ENCODE assay signal across 12 mouse cellular contexts in the genomic region with DNA sequence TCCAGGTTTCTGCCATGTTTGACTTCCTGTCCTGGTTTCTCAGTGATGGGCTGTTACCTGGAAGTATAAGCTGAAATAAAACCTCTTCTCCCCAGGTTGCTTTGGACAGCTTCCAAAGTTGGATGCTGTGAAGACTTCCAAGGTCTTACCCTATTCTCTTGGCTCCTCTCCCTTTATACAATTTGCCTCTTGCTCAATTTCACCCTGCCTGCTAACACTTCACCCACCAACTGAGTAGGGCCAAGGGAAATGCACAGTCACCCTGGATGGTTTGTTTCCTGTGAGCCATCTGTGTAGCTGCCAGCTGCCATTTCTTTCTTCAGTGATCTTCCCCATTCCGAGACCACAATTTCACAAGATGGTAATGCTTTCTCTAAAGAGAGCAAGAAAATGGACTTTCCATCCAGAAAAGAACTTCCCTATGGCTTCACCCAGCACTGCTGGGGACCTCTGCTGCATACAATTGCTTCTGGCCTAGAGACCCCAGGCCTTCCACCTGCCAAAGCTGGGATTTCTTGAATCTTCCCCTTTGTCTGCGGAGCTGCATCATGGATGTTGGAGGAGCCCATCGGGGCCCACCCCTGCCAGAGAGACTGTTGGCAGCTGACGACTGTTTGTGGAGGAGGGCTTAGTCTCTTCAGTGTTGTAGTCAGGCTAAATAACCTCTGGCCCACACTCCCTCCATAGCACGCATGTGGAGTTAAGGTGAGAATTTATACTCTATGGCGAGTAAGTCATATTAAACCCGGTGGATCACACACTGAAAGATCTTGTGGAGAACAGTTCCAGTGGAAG. TPM values are rescaled to one million over a fixed set of nuclear protein-coding genes. Genes with fewer than 3 reads are reported as not detected.
DNase-seq lines count a peak whose midpoint lies in the region; ATAC-seq and TF ChIP-seq lines count a peak whose summit lies in the region.
"Had no signal": no experiment of that assay in that cellular context is flagged by ENCODE, and none has a peak within 500 bp of the region (broad histone marks: within the 10 kb centered on the region; RNA-seq: fewer than 3 reads in every experiment).

No protein-coding gene starts in this region.

- H3K4me2 ChIP-seq in midbrain, postnatal 0 days (ENCODE audit: low read depth, low read length, poor library complexity, severe bottlenecking) = no peak overlapping the region
- H3K4me2 ChIP-seq: hindbrain, embryonic 13.5 days; lung, embryonic 14.5 days had no signal

- DNase-seq in gastrocnemius, adult 2 months = peak; percentile 14
- DNase-seq in gastrocnemius, adult 8-10 months (ENCODE audit: low spot score in 2 of 2) = no peak
- DNase-seq in midbrain, embryonic 10.5 days (ENCODE audit: low spot score) = no peak
- no peak for DNase-seq in midbrain, postnatal 0 days (ENCODE audit: low spot score)
- DNase-seq in left cerebral cortex, adult 8-10 months (ENCODE audit: low spot score in 2 of 2) = no peak
- no peak for DNase-seq in kidney, postnatal 4 days
- DNase-seq: gastrocnemius, postnatal 14 days; lung, embryonic 14.5 days had no signal

- intact Hi-C loops in gastrocnemius, adult 2 months (cut with DNase I) = loop anchor here (10.0 kb wide), 1 partner anchor 195 kb away; a partner anchor contains a TSS

- H3K4me1 ChIP-seq in midbrain, embryonic 10.5 days = peaks cover 13% of the 10 kb centered on the region
- no peaks in the 10 kb centered on the region for H3K4me1 ChIP-seq in midbrain, postnatal 0 days (ENCODE audit: insufficient read depth, low read length)
- H3K4me1 ChIP-seq in brown adipose tissue, adult 24 weeks (ENCODE audit: control insufficient read depth, insufficient read depth, insufficient read length, low read length) = peaks cover 14% of the 10 kb centered on the region

- peak overlapping the region; percentile 38; the same call in 1 of the 2 replicates for H3K27ac ChIP-seq in gastrocnemius, adult 2 months
- H3K27ac ChIP-seq in midbrain, embryonic 10.5 days (replicated peaks) = 0 out of 2 replicates have a peak overlapping the region, but pooled peaks have one; percentile 85
- H3K27ac ChIP-seq in midbrain, postnatal 0 days (ENCODE audit: low read depth, low read length) = no peak overlapping the region
- H3K27ac ChIP-seq in brown adipose tissue, adult 24 weeks (replicated peaks; ENCODE audit: low read depth, low read length) = peak overlapping the region; percentile 93

- ATAC-seq in midbrain, postnatal 0 days (ENCODE audit: low FRiP score) = no peak
- peak; percentile 93 for ATAC-seq in megakaryocyte, adult 5-6 weeks (ENCODE audit: poor library complexity, severe bottlenecking)

- no peaks in the 10 kb centered on the region for H3K27me3 ChIP-seq in midbrain, embryonic 10.5 days (ENCODE audit: low read depth, poor library complexity, severe bottlenecking)
- H3K27me3 ChIP-seq in midbrain, postnatal 0 days (ENCODE audit: insufficient read depth, low read length) = no peaks in the 10 kb centered on the region

- H3K36me3 ChIP-seq in midbrain, embryonic 10.5 days = no peaks in the 10 kb centered on the region
- H3K36me3 ChIP-seq in midbrain, postnatal 0 days (ENCODE audit: insufficient read depth, low read length) = no peaks in the 10 kb centered on the region
- H3K36me3 ChIP-seq: hindbrain, embryonic 13.5 days had no signal

- TF ChIP-seq CTCF in gastrocnemius, adult 2 months (IDR thresholded peaks at IDR 0.05) = no peak
- TF ChIP-seq CTCF in midbrain, postnatal 0 days (IDR thresholded peaks at IDR 0.05) = no peak

- H3K9me3 ChIP-seq in midbrain, embryonic 10.5 days (replicated peaks) = no peaks in the 10 kb centered on the region
- H3K9me3 ChIP-seq in midbrain, postnatal 0 days (ENCODE audit: low read length) = no peaks in the 10 kb centered on the region
- H3K9me3 ChIP-seq: hindbrain, embryonic 13.5 days had no signal

- H3K4me3 ChIP-seq in gastrocnemius, adult 2 months = no peak overlapping the region
- no peak overlapping the region for H3K4me3 ChIP-seq in midbrain, embryonic 10.5 days
- H3K4me3 ChIP-seq in midbrain, postnatal 0 days (ENCODE audit: low read depth, low read length) = no peak overlapping the region
- H3K4me3 ChIP-seq in brown adipose tissue, adult 24 weeks (ENCODE audit: insufficient read depth, low read depth, low read length) = peak overlapping the region; percentile 39
- H3K4me3 ChIP-seq: hindbrain, embryonic 13.5 days had no signal

- WGBS in midbrain, embryonic 10.5 days = 86% methylated on average over 7 of the region's 7 CpGs
- WGBS in midbrain, postnatal 0 days = 84% methylated on average over 7 of the region's 7 CpGs

- no peak overlapping the region for H3K9ac ChIP-seq in midbrain, postnatal 0 days (replicated peaks; ENCODE audit: low read length, poor library complexity, severe bottlenecking)
- H3K9ac ChIP-seq: hindbrain, embryonic 13.5 days; lung, embryonic 14.5 days had no signal

RNA-seq across cellular contexts. Expression of a gene that starts 4.9 kb away (rescaled TPM):
- total RNA-seq in gastrocnemius, adult 2 months (2021) = 1 to 10 TPM; 4.5 to 9.3 TPM
- 1 to 10 TPM; 5.3 to 9.4 (median 8.9) TPM for total RNA-seq in gastrocnemius, adult 8-10 months (2022)
- 16.8 and 18.9 TPM in 2 replicates for polyA plus RNA-seq in midbrain, embryonic 10.5 days (2016; fragmentation: Nextera tagmentation; extraction: Ambion mirVana)
- 6.2 and 7.2 TPM in 2 replicates for total RNA-seq in midbrain, postnatal 0 days (2014; rRNA removed)
- 10.7 and 12.9 TPM in 2 replicates for polyA plus RNA-seq in midbrain, postnatal 0 days (2015; fragmentation: Nextera tagmentation; extraction: Ambion mirVana)
- polyA plus RNA-seq in brown adipose tissue, adult 24 weeks (2012; ENCODE audit: insufficient read depth, insufficient read length, missing spikeins) = 11.1 and 26.4 TPM in 2 replicates
- total RNA-seq in megakaryocyte, adult 5-6 weeks (2015) = 4.0 and 4.2 TPM in 2 replicates
- total RNA-seq in megakaryocyte, adult 5-6 weeks (2017) = 40.5 and 41.6 TPM in 2 replicates
- 10 to 100 TPM; 12.5 to 16.7 (median 14.8) TPM for total RNA-seq in left cerebral cortex, adult 8-10 months (2022)

RNA-seq across cellular contexts. Expression of a gene that starts 7.3 kb away (rescaled TPM):
- total RNA-seq in gastrocnemius, adult 2 months (2021) = 1 to 10 TPM; 7.1 to 9.1 TPM
- 1 to 10 TPM; 5.4 to 7.6 (median 6.3) TPM for total RNA-seq in gastrocnemius, adult 8-10 months (2022)
- 111 and 123 TPM in 2 replicates for polyA plus RNA-seq in midbrain, embryonic 10.5 days (2016; fragmentation: Nextera tagmentation; extraction: Ambion mirVana)
- 47.9 and 57.4 TPM in 2 replicates for total RNA-seq in midbrain, postnatal 0 days (2014; rRNA removed)
- polyA plus RNA-seq in midbrain, postnatal 0 days (2015; fragmentation: Nextera tagmentation; extraction: Ambion mirVana) = 83.0 and 86.0 TPM in 2 replicates
- 16.2 and 17.1 TPM in 2 replicates for polyA plus RNA-seq in brown adipose tissue, adult 24 weeks (2012; ENCODE audit: insufficient read depth, insufficient read length, missing spikeins)
- total RNA-seq in megakaryocyte, adult 5-6 weeks (2015) = 31.9 and 32.4 TPM in 2 replicates
- 25.4 and 32.2 TPM in 2 replicates for total RNA-seq in megakaryocyte, adult 5-6 weeks (2017)
- total RNA-seq in left cerebral cortex, adult 8-10 months (2022) = 10 to 100 TPM; 46.3 to 56.8 (median 53.7) TPM

RNA-seq across cellular contexts. Expression of a gene that starts 10.3 kb away (rescaled TPM):
- total RNA-seq in gastrocnemius, adult 2 months (2021) = under 1 TPM; 0.28 to 0.36 TPM
- total RNA-seq in gastrocnemius, adult 8-10 months (2022) = under 1 TPM in 3 of 4 experiments, not detected in 1; 0.12 to 0.35 (median 0.25) TPM
- 0.54 and 1.2 TPM in 2 replicates for polyA plus RNA-seq in midbrain, embryonic 10.5 days (2016; fragmentation: Nextera tagmentation; extraction: Ambion mirVana)
- total RNA-seq in midbrain, postnatal 0 days (2014; rRNA removed) = 9.1 and 15.1 TPM in 2 replicates
- polyA plus RNA-seq in midbrain, postnatal 0 days (2015; fragmentation: Nextera tagmentation; extraction: Ambion mirVana) = 13.3 and 14.0 TPM in 2 replicates
- polyA plus RNA-seq in brown adipose tissue, adult 24 weeks (2012; ENCODE audit: insufficient read depth, insufficient read length, missing spikeins) = not detected in 2 replicates
- total RNA-seq in megakaryocyte, adult 5-6 weeks (2015) = 0.22 and 0.73 TPM in 2 replicates
- total RNA-seq in megakaryocyte, adult 5-6 weeks (2017) = 0.22 TPM in 1 of 2 replicates, not detected in the other
- 100 to 1,000 TPM in 3 of 4 experiments, 10 to 100 TPM in 1; 90.1 to 149 (median 116) TPM for total RNA-seq in left cerebral cortex, adult 8-10 months (2022)
- total RNA-seq: CH12.LX had no signal

RNA-seq across cellular contexts. Expression of a gene that starts 11.3 kb away (rescaled TPM):
- total RNA-seq in gastrocnemius, adult 2 months (2021) = 10 to 100 TPM; 40.5 to 42.2 TPM
- 10 to 100 TPM; 38.0 to 40.7 (median 39.9) TPM for total RNA-seq in gastrocnemius, adult 8-10 months (2022)
- 22.5 and 23.6 TPM in 2 replicates for polyA plus RNA-seq in midbrain, embryonic 10.5 days (2016; fragmentation: Nextera tagmentation; extraction: Ambion mirVana)
- total RNA-seq in midbrain, postnatal 0 days (2014; rRNA removed) = 21.1 and 31.0 TPM in 2 replicates
- polyA plus RNA-seq in midbrain, postnatal 0 days (2015; fragmentation: Nextera tagmentation; extraction: Ambion mirVana) = 18.0 and 20.8 TPM in 2 replicates
- 30.2 and 32.3 TPM in 2 replicates for polyA plus RNA-seq in brown adipose tissue, adult 24 weeks (2012; ENCODE audit: insufficient read depth, insufficient read length, missing spikeins)
- total RNA-seq in megakaryocyte, adult 5-6 weeks (2015) = 37.0 and 41.4 TPM in 2 replicates
- 25.6 and 26.8 TPM in 2 replicates for total RNA-seq in megakaryocyte, adult 5-6 weeks (2017)
- total RNA-seq in left cerebral cortex, adult 8-10 months (2022) = 10 to 100 TPM; 38.1 to 48.6 (median 45.4) TPM

RNA-seq across cellular contexts. Expression of a gene that starts 23.9 kb away (rescaled TPM):
- 1 to 10 TPM; 1.5 to 1.9 TPM for total RNA-seq in gastrocnemius, adult 2 months (2021)
- 1 to 10 TPM in 3 of 4 experiments, under 1 TPM in 1; 0.77 to 1.4 (median 1.1) TPM for total RNA-seq in gastrocnemius, adult 8-10 months (2022)
- polyA plus RNA-seq in midbrain, embryonic 10.5 days (2016; fragmentation: Nextera tagmentation; extraction: Ambion mirVana) = 4.3 TPM in 2 replicates
- total RNA-seq in midbrain, postnatal 0 days (2014; rRNA removed) = 3.2 and 6.0 TPM in 2 replicates
- polyA plus RNA-seq in midbrain, postnatal 0 days (2015; fragmentation: Nextera tagmentation; extraction: Ambion mirVana) = 4.9 and 5.0 TPM in 2 replicates
- polyA plus RNA-seq in brown adipose tissue, adult 24 weeks (2012; ENCODE audit: insufficient read depth, insufficient read length, missing spikeins) = 1.4 TPM in 1 of 2 replicates, not detected in the other
- total RNA-seq in megakaryocyte, adult 5-6 weeks (2015) = 0.82 and 0.91 TPM in 2 replicates
- 0.57 and 5.0 TPM in 2 replicates for total RNA-seq in megakaryocyte, adult 5-6 weeks (2017)
- 1 to 10 TPM; 3.0 to 4.9 (median 3.4) TPM for total RNA-seq in left cerebral cortex, adult 8-10 months (2022)
- total RNA-seq: CH12.LX had no signal
